Mouse (Mus musculus) gastrocnemius, adult 8-10 months (tissue): ENCODE measurements around the gene Mindy2. TPM values are rescaled to one million over a fixed set of nuclear protein-coding genes. Genes with fewer than 3 reads are reported as not detected.

Source experiments
- DNase-seq, 2 experiments: peaks; one replicate each; pipeline ENCODE4 v3.0.0; 2022; ENCODE audit warnings: low spot score in 2 of 2
- total RNA-seq, 4 experiments: library from RNA; stranded (reverse); gene quantifications; 2 replicates each; pipeline ENCODE4 v1.2.4; 2022

The Mindy2 gene
- total RNA-seq, result 10 to 100 TPM; 13.2 to 17.6 (median 13.6) TPM

DNA sequence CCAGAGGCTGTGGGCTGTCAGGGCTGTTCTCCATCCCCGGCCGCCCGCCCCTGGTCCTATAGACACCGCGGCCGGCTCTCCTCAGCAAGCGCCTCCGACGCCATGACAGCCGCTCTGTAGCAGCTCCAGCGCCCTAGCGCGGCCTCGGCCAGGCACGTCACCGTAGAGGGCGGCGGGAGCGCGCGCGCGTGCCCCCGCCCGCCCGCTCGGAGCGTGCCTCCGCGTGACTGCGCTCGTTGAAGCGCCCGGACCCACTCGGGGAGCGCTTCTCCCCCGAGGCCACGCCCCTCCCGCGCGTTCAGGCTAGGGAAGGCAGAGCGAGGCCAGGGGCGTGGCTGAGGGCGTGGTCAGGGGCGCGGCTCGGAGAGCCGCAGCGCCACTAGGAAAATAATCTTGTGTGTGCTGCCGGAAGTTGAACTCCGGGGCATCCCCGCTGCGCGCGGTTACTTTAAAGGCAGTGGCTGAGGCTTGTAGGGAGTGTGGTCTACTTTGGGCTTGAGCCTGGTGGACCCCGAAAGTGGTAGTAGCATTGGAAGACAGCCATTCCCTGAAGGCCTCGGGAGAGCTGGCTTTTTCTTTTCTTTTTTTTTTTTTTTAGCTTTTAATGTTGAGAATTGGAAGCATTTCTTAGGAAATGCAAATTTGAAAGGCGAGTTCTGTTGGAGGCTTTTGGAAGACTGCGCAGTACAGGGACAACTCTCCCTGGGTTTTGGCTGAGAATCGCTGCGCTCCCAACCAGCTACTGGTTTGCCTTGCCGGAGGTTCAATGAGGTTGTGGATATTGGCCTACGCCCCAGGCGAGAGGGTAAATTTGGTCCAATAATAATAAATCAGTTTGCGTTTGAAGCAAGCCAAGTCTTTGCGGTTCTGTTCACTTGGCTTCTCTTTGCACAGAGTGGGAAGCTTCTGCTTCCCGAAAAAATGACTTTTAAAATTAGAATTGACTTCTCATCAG is at the start of gene Mindy2:
TSS of gene Mindy2 (minus strand) at position 162 of the 955 bp plus-strand sequence.
- peak; percentile 97 for DNase-seq

DNA sequence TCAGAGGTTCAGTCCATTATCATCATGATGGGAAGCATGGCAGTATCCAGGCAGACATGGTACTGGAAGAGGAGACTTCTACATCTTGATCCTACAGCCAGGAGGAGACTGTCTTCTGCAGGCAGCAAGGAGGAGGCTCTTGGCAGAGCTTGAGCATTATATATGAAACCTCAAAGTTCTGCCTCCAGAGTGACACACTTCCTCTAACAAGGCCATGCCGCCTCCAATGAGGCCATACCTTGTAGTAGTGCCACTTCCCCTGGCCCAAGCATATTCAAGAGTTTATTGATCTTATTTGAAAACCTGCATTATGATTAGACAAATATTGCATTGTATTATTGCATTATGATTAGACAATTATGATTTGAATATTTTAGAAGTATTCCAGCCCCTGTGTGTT is 49.5 kb upstream of the Mindy2 start:
- DNase-seq, result no peak

DNA sequence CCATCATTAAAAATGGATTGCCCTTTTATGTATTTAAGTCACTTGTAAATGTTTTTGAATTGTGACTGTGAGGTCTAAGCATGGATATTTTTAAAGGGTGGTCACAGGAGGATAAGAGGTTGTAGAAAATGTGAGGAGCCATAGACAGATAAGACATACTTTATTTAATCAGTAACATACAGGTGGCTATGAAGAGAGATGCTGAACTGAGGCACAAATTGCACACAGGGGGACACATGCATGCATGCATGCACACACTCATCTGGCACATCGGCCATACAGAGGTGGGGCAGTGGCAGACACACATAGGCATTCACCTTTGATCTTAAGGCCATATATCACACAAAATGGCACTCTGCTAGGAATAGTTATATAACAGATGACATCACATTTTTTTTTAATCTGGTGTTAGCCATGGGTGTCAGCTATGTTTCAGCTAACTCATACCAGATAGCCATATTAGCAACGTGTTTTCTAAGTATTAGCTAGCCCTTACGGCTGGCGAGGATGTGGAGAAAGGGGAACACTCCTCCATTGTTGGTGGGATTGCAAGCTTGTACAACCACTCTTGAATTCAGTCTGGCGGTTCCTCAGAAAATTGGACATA is 46.7 kb upstream of the Mindy2 start:
- DNase-seq, result no peak

DNA sequence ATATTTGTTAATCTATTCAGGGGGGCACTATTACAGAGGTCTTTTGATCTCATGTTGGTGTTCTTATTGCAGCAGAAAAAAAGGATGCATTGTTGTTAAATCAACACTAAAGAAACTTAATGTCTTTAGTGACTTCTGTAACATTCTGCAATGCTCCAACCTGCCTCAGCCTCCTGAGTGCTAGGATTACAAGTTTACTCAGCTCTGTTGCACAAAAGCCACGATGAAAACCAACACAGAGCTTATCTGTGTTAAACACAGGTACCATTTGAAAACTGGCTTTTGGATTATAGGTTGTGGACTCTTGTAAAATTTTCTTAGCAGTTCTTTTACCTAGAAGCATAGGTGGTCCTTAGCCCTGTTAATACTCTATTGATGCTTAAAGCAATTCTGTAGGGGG is 41.1 kb upstream of the Mindy2 start:
- DNase-seq, result no peak

DNA sequence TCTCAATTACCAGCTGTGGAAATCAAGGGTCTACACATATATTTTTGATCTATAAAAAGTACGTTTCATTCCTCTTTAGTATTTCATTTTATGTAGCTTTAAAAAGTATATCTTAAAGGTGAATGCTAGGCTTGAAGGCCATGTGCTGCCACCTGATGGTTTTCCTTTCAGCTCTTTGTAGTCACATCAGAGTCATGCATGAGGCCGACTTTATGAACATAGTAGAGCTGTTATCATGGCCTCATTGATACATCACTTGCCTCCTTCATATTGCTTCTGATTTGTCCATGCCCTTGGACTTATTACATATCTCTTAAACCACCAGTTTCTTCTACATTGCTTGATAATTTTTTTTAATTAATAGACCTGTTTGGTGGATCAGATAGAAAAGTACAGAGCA is 38.7 kb upstream of the Mindy2 start:
- no peak for DNase-seq

DNA sequence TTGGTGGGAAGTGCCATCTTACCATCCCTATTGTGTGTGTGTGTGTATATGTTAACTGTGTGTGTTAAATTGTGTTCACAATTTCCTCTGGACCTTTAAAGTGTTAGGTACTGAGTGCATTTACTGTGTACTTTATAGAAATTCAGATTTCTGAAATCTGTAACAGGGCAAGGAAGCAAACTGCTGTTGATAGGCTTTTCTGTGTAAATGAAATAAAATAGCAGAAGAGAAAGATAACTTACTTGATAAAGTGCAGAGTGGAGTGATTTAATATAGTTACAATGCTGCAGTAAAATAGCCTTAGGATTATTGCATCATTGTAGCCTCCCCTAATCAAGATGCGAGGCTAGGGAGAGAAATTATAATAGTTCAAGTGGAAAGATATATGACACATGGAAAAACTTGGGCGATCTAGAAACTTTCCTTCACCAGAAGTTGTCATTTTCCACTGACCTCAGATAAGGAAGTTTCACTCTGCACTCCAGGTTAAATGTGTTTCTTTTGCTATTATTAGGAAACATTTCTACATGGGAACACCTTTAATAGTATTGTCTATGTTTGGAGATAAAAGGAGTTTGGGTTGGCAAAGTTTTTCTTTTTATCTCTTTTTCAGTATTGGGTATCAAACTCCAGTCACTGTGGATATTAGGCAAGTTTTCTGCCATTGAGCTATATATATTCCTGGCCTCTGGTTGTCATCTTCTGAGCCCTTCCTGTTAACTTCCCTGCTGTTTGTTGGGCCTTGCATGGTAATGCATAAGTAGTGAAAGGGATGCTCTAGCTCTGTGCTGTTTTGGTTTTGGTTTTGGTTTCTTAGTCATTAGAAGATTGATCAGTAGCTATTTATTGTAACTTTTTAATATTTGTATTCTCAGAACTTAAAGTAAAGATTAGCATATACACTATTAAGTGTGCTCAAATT is 35.1 kb upstream of the Mindy2 start:
- no peak for DNase-seq

DNA sequence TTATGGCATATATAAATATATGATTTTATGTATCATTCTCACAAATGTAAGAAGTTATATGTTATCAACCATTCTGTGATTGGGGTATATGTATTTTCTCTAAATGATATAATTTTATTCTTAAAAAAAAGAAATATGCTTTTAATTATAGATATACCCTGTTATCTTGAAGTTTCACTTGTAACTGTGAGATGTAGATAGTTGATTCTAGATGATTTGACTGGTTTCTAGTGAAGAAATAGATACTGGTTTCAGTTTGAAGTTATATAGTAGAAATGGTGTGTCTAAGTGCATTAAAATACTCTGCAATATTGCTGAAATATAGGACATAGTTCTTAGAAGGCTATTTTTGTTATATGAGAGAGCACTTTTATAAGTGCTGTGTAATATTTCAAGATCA is 33.6 kb upstream of the Mindy2 start:
- DNase-seq, result no peak

DNA sequence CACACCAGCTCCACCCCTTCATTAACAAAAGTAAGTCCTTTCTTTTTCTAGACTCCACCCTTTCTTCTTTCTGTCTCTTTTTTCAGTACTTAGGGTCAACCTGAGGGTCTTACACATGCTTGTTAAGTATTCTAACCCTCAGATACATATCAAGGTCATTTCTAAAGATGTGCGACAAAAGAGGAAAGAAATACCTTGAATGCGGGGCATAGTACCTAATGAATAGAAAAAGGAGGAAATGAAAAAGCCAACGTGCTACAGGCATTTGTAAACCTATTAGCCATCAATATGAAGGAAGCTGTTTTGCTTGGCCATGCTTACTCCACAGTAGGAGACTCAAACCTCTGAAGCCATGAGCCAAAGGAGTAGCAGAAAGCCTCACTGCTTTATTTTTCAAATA is 33.0 kb upstream of the Mindy2 start:
- no peak for DNase-seq

DNA sequence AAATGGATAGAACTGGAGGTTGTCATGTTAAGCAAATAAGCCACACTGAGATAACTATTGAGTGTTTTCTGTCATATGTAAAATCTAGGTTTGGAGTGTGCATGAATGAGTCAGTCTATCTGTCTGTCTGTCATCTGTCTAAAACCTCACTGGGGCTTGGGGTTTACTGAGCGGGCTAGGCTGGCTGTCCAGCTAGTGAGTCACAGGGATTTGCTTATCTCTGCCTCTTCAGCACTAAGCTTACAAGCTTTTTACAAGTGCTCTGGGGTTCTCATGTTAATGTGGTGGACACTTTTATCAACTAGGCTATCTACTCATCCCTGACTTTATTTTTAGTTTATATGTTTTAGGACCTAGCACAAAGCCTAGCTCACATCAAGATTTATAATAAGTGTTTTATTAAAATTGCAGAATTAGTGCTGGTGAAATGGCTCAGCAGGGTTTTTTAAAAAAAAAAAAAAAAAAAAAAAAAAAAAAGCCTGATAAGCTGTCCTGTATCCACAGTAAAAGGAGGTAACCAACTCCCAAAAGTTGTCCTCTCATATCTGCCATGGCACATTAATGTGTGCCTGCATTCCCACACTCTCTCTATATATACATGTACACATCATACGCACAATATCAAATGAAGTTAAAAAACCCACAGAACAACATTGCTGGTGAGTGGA is 31.5 kb upstream of the Mindy2 start:
- no peak for DNase-seq

DNA sequence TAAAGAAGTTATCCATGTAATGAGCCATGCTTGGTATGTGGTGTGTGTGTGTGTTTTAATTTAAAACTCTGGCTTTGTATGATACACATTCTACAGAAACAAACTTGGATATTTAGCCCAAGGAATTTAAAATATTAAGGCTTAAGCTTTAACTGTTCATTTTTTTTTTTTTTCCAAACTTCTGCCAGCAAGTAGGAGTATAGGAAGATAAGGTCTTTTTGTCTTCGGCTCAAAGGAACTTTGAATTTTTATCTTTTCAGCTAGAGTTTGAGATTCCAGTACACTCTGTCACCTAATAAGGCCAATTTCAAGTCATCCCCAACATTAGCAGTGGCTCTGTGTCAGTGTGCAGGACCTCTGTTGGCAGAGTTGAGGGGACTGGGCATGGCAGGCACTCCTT is 25.2 kb upstream of the Mindy2 start:
- no peak for DNase-seq

DNA sequence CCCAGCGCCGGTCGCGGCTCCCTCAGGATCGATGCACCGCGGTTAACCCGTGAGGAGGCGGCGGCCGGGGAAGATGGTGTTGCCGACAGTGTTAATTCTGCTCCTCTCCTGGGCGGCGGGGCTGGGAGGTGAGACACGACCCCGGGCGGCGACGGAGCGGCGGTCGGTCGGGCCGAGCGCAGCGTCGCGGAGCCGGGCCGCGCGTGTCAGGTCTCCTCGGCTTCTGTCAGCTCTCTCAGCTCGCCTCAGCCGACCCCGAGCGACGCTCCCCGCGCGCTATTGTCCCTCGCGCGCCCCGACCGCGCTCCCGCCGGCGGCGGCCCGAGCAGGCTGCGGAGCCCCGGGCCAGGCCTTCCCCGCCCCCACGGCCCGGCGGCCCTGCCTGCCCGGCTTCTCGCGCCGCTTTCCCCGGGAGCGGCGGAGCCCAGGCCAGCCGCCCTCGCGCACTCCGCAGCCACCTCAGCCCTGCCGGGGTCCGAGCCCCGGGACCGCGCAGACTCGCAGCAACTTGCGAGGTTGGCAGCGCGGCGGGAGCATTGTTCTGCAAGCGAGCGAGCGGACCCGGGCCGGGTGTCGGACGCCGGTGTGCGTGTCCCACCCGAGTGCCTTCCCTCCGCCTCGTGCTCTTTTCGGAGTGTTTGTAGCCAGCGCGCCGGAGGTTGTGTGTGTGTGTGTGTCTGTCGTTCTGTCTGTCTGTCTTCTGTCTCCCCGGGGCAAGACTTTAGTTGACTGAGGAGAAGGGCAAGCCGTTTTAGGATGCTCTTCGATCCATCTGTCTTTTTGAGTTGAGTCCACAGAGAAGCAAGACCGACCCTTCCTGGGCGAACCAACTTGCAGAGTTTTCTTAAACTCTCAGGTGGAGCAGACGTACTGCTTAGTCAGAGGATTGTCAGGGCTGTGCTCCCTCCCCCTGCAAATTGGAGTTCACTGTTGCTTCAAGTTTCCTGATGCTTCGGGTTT is 22.4 kb upstream of the Mindy2 start:
- peak; percentile 3 to 36 for DNase-seq

DNA sequence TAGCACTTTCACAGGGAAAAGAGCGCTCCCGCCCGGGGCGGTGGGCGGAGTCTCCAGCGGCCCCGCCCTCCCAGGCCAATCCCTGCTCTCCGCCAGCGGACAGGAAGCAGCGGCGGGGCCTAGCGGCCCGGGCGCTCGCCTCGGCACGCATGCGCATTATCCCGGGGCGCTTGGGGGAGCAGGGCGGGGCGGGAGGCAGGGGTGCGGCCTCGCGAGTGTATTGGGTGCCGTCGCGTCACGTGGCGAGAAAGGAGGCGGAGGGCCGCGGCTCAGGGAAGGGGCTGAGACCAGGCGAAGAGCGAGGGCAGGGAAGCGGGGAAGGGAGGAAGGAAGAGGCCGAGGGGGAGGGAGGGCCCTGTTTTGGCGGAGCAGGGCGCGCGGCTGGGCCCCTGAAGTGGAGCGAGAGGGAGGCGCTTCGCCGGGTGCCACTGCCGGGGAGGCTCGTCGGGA is 21.7 kb upstream of the Mindy2 start, which contains the start of gene Adam10:
TSS of gene Adam10 (plus strand) at position 316 of the 450 bp plus-strand sequence.
- peak; percentile 96 to 97 for DNase-seq

DNA sequence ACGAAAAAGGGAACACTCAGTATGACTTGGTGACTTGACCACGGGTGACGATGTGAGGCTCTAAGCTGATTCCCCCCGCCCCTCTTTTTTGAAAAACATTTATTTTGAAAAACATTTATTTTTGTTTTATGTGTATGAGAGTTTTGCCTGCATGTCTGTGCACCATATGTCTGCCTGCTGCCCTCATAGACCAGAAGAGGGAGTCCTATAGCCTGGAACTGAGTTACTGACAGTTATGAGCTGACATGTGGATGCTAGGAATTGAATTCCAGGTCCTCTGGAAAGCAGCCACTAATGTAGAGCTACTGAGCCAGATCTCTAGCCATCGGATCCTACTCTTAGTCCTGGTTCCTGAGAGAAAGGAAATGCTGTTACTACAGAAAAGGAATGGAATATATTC is 19.0 kb upstream of the Mindy2 start:
- DNase-seq, result no peak

DNA sequence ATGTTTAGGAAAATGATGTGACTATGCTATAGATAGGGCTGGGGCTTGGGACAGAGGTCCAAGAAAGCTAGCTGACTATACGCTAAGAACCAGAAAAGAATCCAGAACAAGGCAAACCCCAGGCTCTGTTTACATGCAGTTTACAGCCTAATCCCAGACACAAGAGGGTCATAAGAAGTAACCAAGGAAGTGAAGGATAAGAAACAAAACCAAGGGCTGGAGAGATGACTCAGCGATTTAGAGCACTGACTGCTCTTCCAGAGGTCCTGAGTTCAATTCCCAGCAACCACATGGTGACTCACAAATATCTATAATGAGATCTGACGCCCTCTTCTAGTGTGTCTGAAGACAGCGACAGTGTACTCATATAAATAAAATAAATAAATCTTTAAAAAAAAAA is 18.1 kb upstream of the Mindy2 start:
- no peak for DNase-seq

DNA sequence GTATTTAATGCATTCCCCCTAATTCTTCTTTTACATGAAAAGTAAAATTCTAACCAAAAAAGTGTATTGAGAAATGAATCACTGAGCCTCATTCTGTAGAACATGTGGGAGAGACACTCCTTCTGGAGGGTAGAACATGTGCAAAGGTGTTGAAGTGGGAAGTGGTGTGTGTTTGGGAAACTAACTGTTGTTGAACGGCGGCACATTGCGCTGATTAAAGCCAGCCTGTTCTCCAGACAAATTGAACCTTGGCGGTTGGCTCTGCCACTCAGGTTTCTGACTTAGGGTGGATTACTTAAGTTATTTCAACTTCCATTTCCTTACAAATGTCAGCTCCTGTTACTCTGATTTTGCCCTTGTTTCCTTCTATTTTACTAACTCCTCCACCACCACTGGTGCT is 16.7 kb upstream of the Mindy2 start:
- DNase-seq, result no peak

DNA sequence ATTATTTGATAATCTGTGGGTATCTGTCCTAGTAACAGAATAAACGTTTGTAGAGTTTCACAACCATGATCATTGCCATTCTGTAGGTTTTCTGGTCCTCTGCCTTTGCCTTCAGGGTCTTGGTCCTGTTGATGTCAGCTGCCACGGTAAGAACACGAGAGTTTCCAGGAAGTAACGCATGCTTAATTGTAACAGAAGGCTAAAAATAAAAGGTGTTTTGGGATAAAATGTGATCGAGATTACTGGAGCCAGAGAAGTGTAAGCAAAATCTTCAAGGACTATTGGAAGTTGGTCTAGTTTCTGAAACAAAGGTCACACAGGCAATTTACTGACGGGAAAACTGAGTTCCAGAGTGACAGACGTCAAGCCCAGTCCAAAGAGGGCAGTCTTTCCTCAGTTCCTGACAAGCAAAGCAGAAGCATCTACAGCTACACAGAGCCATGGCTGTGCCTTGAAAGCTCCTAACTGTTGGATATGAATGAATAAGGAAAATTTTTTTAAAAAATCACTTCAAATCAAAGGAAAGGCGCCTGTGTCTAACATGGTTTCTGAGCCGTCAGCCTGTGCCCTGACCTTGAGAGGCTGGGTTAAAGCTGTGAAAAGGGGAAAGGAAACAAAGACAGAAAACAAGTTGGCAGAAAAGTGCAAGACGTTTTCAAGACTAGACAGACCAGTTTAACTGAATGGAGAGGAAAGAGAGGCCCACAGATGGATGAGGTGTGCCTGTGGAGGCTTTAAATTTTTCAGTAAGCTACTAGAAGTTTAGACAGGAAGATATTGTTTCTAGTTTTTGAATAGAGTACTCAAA is 15.0 kb upstream of the Mindy2 start:
- DNase-seq, result no peak

DNA sequence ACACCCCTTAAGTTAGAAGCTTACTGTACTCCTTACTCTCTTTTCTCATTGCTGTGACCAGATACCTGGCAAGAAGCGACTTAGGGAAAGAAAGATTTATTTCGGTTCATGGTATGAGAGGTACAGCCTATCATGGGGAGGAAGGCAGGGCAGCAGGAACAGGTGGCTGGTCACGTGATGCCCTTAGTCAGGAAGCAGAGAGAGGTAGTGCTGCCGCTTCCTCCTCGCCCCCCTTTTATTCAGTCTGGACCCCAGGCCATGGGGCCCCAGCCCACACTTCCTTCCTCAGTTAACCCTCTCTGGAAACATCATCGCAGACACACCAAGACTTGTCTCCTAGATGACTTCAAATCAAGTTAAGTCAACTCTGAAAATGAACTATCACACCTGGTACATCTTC is 14.3 kb upstream of the Mindy2 start:
- DNase-seq, result no peak

DNA sequence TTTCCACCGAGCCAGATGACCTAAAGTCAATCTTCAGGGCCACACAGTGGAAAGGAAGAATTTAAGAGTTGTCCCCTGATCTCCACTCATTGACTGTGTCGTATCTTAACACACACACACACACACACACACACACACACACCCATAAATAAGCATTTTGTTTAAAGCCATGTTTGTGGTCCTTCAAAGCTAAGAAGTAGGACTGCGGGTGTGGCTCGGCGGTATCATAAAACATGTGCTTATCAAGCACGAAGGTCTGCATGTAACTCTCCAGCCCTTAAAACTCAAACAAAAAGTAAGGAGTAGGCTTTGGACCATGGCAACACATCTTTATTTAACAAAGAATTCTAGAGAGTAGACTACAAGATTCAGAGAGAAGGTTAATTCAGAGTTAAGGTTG is 13.4 kb upstream of the Mindy2 start:
- DNase-seq, result no peak

DNA sequence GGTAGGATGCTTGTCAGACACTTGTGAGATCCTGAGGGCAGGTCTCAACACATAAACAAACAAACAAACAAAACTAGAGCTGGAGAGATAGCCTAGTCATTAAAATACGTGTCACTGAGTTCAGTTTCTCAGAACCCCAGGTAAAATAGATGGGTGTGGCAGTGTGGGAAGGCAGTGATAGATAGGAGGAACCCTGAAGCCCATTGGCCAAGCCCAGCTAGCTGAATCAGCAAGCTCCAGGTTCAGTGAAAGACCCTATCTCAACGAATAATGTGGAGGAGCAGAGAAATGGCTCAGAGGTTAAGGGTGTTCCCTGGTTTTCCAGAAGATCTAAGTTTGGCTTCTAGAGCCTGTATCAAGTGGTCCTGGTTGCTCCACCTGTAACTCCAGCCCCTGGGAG is 12.2 kb upstream of the Mindy2 start:
- DNase-seq, result no peak
